Mouse (Mus musculus) liver, embryonic 11.5 days (tissue): ENCODE measurements at regions not wholly inside any gene's neighbourhood (a gene's known extent, or its start where the extent isn't known, plus 50 kb on each side); places are given as distances from the start of the nearest gene placed in this dataset.

Source experiments
- ATAC-seq: fragments of 200-750 bp; cut with Nextera tagmentation; replicated peaks from 2 replicates; pipeline ENCODE4 v1.8.0; 2017; ENCODE audit warnings: moderate number of reproducible peaks, mild to moderate bottlenecking, moderate TSS enrichment, moderate library complexity; ENCODE audit not compliant: low FRiP score
- DNase-seq: peaks from one replicate; pipeline ENCODE4 v3.0.0-alpha.2; 2017; ENCODE audit warnings: low spot score
- H3K27ac ChIP-seq: fragments of 300-500 bp; sonication (generic); 2 replicates; pipeline ENCODE4 v1.5.1; 2014; ENCODE audit warnings: mild to moderate bottlenecking, low read depth, low read length, control low read depth
- H3K27me3 ChIP-seq: fragments of 300-500 bp; sonication (generic); replicated peaks from 2 replicates; pipeline ENCODE4 v1.6.1; 2014; ENCODE audit warnings: low read length, mixed read lengths; ENCODE audit not compliant: control insufficient read depth, insufficient read depth
- H3K36me3 ChIP-seq: fragments of 300-500 bp; sonication (generic); 2 replicates; pipeline ENCODE4 v1.6.1; 2014; ENCODE audit warnings: mild to moderate bottlenecking, low read length, moderate library complexity, mixed read lengths; ENCODE audit not compliant: control insufficient read depth, insufficient read depth
- H3K4me1 ChIP-seq: fragments of 300-500 bp; sonication (generic); replicated peaks from 2 replicates; pipeline ENCODE4 v1.6.1; 2014; ENCODE audit warnings: low read length, mixed read lengths; ENCODE audit not compliant: control insufficient read depth, insufficient read depth
- H3K4me2 ChIP-seq: fragments of 300-500 bp; sonication (generic); 2 replicates; pipeline ENCODE4 v1.6.1; 2014; ENCODE audit warnings: mild to moderate bottlenecking, control low read depth, moderate library complexity
- H3K4me3 ChIP-seq: fragments of 300-500 bp; sonication (generic); 2 replicates; pipeline ENCODE4 v1.5.1; 2014; ENCODE audit warnings: low read depth, low read length, control low read depth
- H3K9ac ChIP-seq: fragments of 300-500 bp; sonication (generic); 2 replicates; pipeline ENCODE4 v1.6.1; 2014; ENCODE audit warnings: low read depth, low read length, control low read depth
- H3K9me3 ChIP-seq: fragments of 300-500 bp; sonication (generic); 2 replicates; pipeline ENCODE4 v1.6.1; 2016; ENCODE audit warnings: low read length, inconsistent platforms, mixed read lengths; ENCODE audit not compliant: control insufficient read depth
- WGBS: fragments of 180-500 bp; shearing (Covaris S2); extraction: QIAGEN DNeasy Blood & Tissue Kit; methylation state at CpG from one replicate; pipeline ENCODE4 v1.1.7; 2014; 5-methylcytosine and 5-hydroxymethylcytosine counted together

- ATAC-seq (no peak), DNase-seq (no peak)
- Histone ChIP-seq H3K9me3 (no peaks in the 10 kb centered on the region), H3K27me3 (no peaks in the 10 kb centered on the region), H3K9ac (no peak overlapping the region), H3K4me1 (no peaks in the 10 kb centered on the region), H3K27ac (no peak overlapping the region), H3K4me2 (no peak overlapping the region), H3K4me3 (no peak overlapping the region), H3K36me3 (no peaks in the 10 kb centered on the region)
- WGBS: 51% methylated on average over 2 of the region's 2 CpGs
Observed at GRCm38 (mm10) chr2:124948263-124948781, 119.6 kb upstream of the Slc24a5 start.

- Histone ChIP-seq H3K9ac (no peak overlapping the region), H3K36me3 (no peaks in the 10 kb centered on the region), H3K4me2 (no peak overlapping the region), H3K9me3 (no peaks in the 10 kb centered on the region), H3K4me1 (no peaks in the 10 kb centered on the region), H3K27me3 (no peaks in the 10 kb centered on the region), H3K4me3 (no peak overlapping the region), H3K27ac (no peak overlapping the region)
- ATAC-seq: no peak
- 69% methylated on average over 9 of the region's 9 CpGs for WGBS
- no peak for DNase-seq
Observed at GRCm38 (mm10) chr2:124948812-124949211, 119.1 kb upstream of the Slc24a5 start.

- H3K9ac ChIP-seq: no peak overlapping the region
- no peaks in the 10 kb centered on the region for H3K4me1 ChIP-seq
- ATAC-seq (no peak), DNase-seq (no peak)
- no peaks in the 10 kb centered on the region for H3K9me3 ChIP-seq
- no peaks in the 10 kb centered on the region for H3K27me3 ChIP-seq
- H3K36me3 ChIP-seq: no peaks in the 10 kb centered on the region
- H3K4me2 ChIP-seq: no peak overlapping the region
- H3K4me3 ChIP-seq: no peak overlapping the region
- no peak overlapping the region for H3K27ac ChIP-seq
- 61% methylated on average over 4 of the region's 4 CpGs for WGBS
Observed at GRCm38 (mm10) chr2:124952212-124952611, 115.7 kb upstream of the Slc24a5 start.

GRCm38 (mm10) chr2:124953015-124953414 lies 114.9 kb upstream of the Slc24a5 start:
- H3K4me2 ChIP-seq: no peak overlapping the region
- WGBS: 77% methylated on average over 5 of the region's 5 CpGs
- no peaks in the 10 kb centered on the region for H3K27me3 ChIP-seq
- ATAC-seq (no peak), DNase-seq (no peak)
- no peak overlapping the region for H3K9ac ChIP-seq
- no peaks in the 10 kb centered on the region for H3K4me1 ChIP-seq
- H3K4me3 ChIP-seq: no peak overlapping the region
- H3K27ac ChIP-seq: no peak overlapping the region
- H3K9me3 ChIP-seq: no peaks in the 10 kb centered on the region
- H3K36me3 ChIP-seq: no peaks in the 10 kb centered on the region

- Histone ChIP-seq H3K36me3 (no peaks in the 10 kb centered on the region), H3K27ac (no peak overlapping the region), H3K4me1 (no peaks in the 10 kb centered on the region), H3K9me3 (no peaks in the 10 kb centered on the region), H3K4me2 (no peak overlapping the region), H3K9ac (no peak overlapping the region), H3K4me3 (no peak overlapping the region), H3K27me3 (no peaks in the 10 kb centered on the region)
- no peak for ATAC-seq
- no peak for DNase-seq
- 58% methylated on average over 7 of the region's 7 CpGs for WGBS
Observed at GRCm38 (mm10) chr2:124955843-124956242, 112.1 kb upstream of the Slc24a5 start.

- ATAC-seq (no peak), DNase-seq (no peak)
- Histone ChIP-seq H3K9ac (no peak overlapping the region), H3K4me3 (no peak overlapping the region), H3K9me3 (no peaks in the 10 kb centered on the region), H3K4me2 (no peak overlapping the region), H3K4me1 (no peaks in the 10 kb centered on the region), H3K27me3 (no peaks in the 10 kb centered on the region), H3K36me3 (no peaks in the 10 kb centered on the region), H3K27ac (no peak overlapping the region)
- WGBS: 79% methylated on average over 5 of the region's 5 CpGs
Observed at GRCm38 (mm10) chr2:124959431-124959830, 108.5 kb upstream of the Slc24a5 start.

- ATAC-seq (no peak), DNase-seq (no peak)
- Histone ChIP-seq H3K9ac (no peak overlapping the region), H3K4me3 (no peak overlapping the region), H3K27ac (no peak overlapping the region), H3K27me3 (no peaks in the 10 kb centered on the region), H3K36me3 (no peaks in the 10 kb centered on the region), H3K4me1 (no peaks in the 10 kb centered on the region), H3K4me2 (no peak overlapping the region), H3K9me3 (no peaks in the 10 kb centered on the region)
- WGBS: 52% methylated on average over 17 of the region's 17 CpGs
Observed at GRCm38 (mm10) chr2:124971826-124972749, 95.8 kb upstream of the Slc24a5 start.

- 73% methylated on average over 3 of the region's 3 CpGs for WGBS
- no peaks in the 10 kb centered on the region for H3K4me1 ChIP-seq
- no peaks in the 10 kb centered on the region for H3K36me3 ChIP-seq
- no peak overlapping the region for H3K27ac ChIP-seq
- no peaks in the 10 kb centered on the region for H3K27me3 ChIP-seq
- no peak overlapping the region for H3K4me3 ChIP-seq
- no peak overlapping the region for H3K9ac ChIP-seq
- H3K4me2 ChIP-seq: no peak overlapping the region
- no peak for ATAC-seq
- no peaks in the 10 kb centered on the region for H3K9me3 ChIP-seq
- no peak for DNase-seq
Observed at GRCm38 (mm10) chr2:124975106-124975505, 92.8 kb upstream of the Slc24a5 start.

GRCm38 (mm10) chr2:124990976-124991375 lies 76.9 kb upstream of the Slc24a5 start:
- WGBS: 81% methylated on average over 2 of the region's 2 CpGs
- H3K9me3 ChIP-seq: no peaks in the 10 kb centered on the region
- H3K4me3 ChIP-seq: no peak overlapping the region
- H3K4me1 ChIP-seq: no peaks in the 10 kb centered on the region
- no peak for DNase-seq
- no peaks in the 10 kb centered on the region for H3K27me3 ChIP-seq
- H3K36me3 ChIP-seq: no peaks in the 10 kb centered on the region
- no peak overlapping the region for H3K27ac ChIP-seq
- no peak overlapping the region for H3K4me2 ChIP-seq
- no peak overlapping the region for H3K9ac ChIP-seq
- ATAC-seq: no peak
